Mouse (Mus musculus): ENCODE results near the gene C2cd4c. TPM values are rescaled to one million over a fixed set of nuclear protein-coding genes. Genes with fewer than 3 reads are reported as not detected.

C2cd4c gene
- polyA plus RNA-seq, 1 experiment, result not detected

DNA sequence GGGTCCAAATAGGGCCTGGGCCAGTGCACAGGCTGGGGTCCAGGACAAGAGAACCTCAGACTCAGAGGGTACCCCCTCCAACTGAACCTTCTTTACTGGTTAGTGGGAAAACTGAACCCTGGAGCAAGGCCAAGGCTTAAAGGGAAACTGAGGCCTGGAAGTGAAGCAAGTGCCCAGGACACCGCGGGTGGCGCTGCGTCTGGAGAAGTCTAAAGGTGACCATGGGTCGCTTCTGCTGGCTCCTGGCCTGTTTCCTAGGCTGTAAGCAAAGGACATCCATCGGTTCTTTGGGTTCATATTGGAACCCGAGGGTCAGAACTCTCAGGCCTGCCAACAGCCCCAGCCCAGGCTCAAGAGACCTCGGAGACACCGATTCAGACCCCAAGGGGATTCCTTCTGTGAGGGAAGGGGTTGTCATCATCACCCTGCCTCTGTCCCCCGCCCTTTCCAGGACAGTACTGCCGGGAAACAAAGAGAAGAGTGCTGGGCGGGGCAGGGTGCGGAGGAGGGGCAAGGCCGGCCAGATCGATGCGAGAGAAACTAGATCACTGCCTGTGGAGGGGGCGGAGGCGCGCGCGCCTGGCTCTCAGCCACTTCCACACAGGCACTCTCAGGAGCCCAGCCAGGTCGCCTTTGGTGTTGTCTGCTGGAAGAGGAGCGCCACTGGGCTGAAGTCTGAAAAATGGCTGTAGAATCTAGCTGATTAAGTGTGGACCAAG is 24.8 kb upstream of the C2cd4c start:
- 13% methylated on average over 23 of the region's 23 CpGs for WGBS
- H3K4me3 ChIP-seq (replicated peaks; ENCODE audit: control insufficient read depth, low read depth, low read length), result no peak overlapping the region
- no peak overlapping the region for H3K27ac ChIP-seq (ENCODE audit: control insufficient read depth, insufficient read depth, low read depth, low read length, poor library complexity)
- TF ChIP-seq POLR2A (IDR thresholded peaks at IDR 0.05; ENCODE audit: borderline replicate concordance, control insufficient read depth, low read depth, low read length), result no peak
- TF ChIP-seq CTCF (IDR thresholded peaks at IDR 0.05; ENCODE audit: control insufficient read depth, insufficient read depth, low read length), result no peak
- no peaks in the 10 kb centered on the region for H3K4me1 ChIP-seq (ENCODE audit: control insufficient read depth, insufficient read depth, low read length)

DNA sequence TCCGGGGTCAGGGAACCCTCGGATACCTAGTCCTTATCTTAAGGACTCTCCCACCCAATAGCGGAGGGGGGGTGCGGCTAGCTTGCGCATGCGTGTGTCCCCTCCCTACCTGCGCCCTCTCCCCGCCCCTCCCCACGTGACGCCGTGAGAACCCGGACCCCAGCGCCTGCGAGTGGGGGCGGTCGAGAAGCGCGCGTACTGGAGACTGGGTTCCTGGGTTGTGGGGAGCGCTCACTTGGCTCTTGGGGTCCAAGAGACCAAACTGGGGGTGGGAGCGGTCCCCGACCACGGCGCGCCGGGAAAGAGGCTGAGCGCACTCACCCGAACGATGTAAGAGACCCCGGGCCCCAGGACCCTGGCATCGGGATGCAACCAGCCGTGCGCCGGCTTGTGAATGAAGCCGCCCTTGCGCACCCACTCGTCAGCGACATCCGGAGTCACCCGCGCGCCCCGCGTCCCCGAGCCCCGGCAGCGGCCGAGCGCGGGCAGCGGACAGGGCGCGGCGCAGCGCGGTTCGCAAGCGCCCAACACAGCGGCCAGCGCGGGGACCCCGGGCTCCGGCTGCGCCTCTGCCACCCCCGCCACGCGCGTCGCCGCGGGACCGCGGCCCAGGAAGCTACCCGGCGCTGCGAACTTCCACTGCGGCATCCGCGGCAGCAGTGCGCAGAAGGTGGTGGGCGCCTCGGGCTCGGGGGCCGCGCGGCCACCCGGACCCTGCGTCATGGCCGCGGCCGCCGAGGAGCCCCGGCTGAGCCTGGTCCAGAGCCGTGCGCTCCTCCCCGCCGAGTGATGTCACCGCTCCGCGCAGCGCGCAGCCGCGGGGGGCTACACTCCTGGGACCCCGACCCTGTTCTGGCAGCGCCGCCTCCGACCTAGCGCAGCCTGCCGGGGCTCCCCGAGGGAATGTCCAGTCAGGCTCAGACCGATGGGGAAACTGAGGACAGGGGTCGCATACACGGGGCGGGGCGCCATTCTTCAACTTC is 23.6 kb upstream of the C2cd4c start, which contains the start of gene Shc2:
Gene Shc2 (minus strand): TSS at position 791 of the 983 bp plus-strand sequence.
- Histone ChIP-seq H3K4me3 (replicated peaks; ENCODE audit: control insufficient read depth, low read depth, low read length) (no peak within 1 kb of the TSS), H3K27ac (ENCODE audit: control insufficient read depth, insufficient read depth, low read depth, low read length, poor library complexity) (no peak within 1 kb of the TSS), H3K4me1 (ENCODE audit: control insufficient read depth, insufficient read depth, low read length) (no peaks in the 10 kb centered on the region)
- no peak for TF ChIP-seq POLR2A (IDR thresholded peaks at IDR 0.05; ENCODE audit: borderline replicate concordance, control insufficient read depth, low read depth, low read length)
- TF ChIP-seq CTCF (IDR thresholded peaks at IDR 0.05; ENCODE audit: control insufficient read depth, insufficient read depth, low read length), result no peak
- WGBS, result 2% methylated on average over 116 of the region's 116 CpGs

- no peak for TF ChIP-seq POLR2A (IDR thresholded peaks at IDR 0.05; ENCODE audit: borderline replicate concordance, control insufficient read depth, low read depth, low read length)
- no peak for TF ChIP-seq CTCF (IDR thresholded peaks at IDR 0.05; ENCODE audit: control insufficient read depth, insufficient read depth, low read length)
- 76% methylated on average over 8 of the region's 8 CpGs for WGBS
These were observed 22.5 kb upstream of the C2cd4c start for GRCm38 (mm10) chr10:79636287-79636686.

DNA sequence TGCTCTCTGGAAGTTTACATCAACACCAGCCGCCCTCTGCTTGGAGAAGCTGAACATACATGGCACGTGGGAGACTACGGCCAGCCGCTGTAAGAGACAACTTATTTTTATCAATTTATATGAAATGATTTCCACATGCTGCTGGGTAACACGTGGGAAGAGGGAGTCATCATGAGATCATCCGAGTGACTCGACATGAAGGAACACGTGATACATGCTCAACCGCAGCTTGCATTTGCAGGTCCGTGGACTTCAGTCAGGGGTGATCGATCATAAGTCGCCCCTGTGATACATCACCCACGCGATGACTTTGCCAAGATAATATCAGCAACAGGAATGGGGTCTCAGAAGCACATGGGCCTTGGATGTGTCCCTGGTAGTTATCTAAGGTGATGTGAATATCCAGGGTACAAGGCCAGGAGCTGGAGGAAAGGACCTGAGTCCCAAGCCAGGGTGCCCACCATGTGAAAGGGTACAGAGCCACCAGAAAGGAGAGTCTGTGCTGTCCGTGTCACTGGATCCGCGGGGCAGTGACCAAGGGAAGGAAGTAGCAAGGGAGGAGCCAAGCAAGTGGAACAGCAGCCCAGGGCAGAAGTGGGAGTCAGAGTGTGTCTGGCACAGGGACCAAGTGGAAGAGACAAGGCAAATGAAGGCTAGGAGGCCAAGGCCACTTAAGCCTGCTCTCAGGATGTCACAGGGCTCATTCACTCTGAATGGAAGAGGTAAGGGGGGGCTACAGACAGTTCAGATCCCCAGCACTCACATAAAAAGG is 19.4 kb upstream of the C2cd4c start:
- WGBS, result 64% methylated on average over 17 of the region's 17 CpGs
- H3K4me1 ChIP-seq (ENCODE audit: control insufficient read depth, insufficient read depth, low read length), result no peaks in the 10 kb centered on the region
- no peak overlapping the region for H3K27ac ChIP-seq (ENCODE audit: control insufficient read depth, insufficient read depth, low read depth, low read length, poor library complexity)
- H3K4me3 ChIP-seq (replicated peaks; ENCODE audit: control insufficient read depth, low read depth, low read length), result no peak overlapping the region
- no peak for TF ChIP-seq POLR2A (IDR thresholded peaks at IDR 0.05; ENCODE audit: borderline replicate concordance, control insufficient read depth, low read depth, low read length)
- no peak for TF ChIP-seq CTCF (IDR thresholded peaks at IDR 0.05; ENCODE audit: control insufficient read depth, insufficient read depth, low read length)

More at GRCm38 (mm10) chr10:79636287-79636686, 22.5 kb upstream of the C2cd4c start:
- no peak overlapping the region for H3K4me3 ChIP-seq (replicated peaks; ENCODE audit: control insufficient read depth, low read depth, low read length)
- H3K4me1 ChIP-seq (ENCODE audit: control insufficient read depth, insufficient read depth, low read length), result no peaks in the 10 kb centered on the region
- H3K27ac ChIP-seq (ENCODE audit: control insufficient read depth, insufficient read depth, low read depth, low read length, poor library complexity), result no peak overlapping the region

- no peak overlapping the region for H3K27ac ChIP-seq (ENCODE audit: control insufficient read depth, insufficient read depth, low read depth, low read length, poor library complexity)
- no peak for TF ChIP-seq CTCF (IDR thresholded peaks at IDR 0.05; ENCODE audit: control insufficient read depth, insufficient read depth, low read length)
- H3K4me1 ChIP-seq (ENCODE audit: control insufficient read depth, insufficient read depth, low read length), result no peaks in the 10 kb centered on the region
- WGBS, result 84% methylated on average over 4 of the region's 4 CpGs
- no peak overlapping the region for H3K4me3 ChIP-seq (replicated peaks; ENCODE audit: control insufficient read depth, low read depth, low read length)
These were observed 17.6 kb upstream of the C2cd4c start for GRCm38 (mm10) chr10:79631432-79631831.

DNA sequence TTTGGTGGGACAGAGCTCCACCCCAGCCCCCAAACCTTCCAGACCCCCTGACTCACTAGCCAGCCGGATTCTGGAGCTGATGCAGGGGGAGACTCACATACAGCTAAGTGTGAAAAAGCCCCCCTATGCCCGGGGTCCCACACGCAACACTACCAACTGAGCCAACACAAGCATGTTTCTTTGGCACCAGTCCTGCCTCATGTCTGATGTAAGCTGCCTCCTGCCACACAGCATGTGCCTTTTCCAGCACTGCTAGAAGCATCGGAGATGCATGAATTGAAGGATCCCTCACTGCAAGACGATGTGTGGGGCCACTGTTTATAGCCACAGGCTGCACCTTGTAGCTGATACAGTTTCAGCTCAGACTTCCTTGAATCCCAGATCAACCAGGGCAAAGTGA is 14.6 kb upstream of the C2cd4c start:
- no peak overlapping the region for H3K27ac ChIP-seq (ENCODE audit: control insufficient read depth, insufficient read depth, low read depth, low read length, poor library complexity)
- TF ChIP-seq CTCF (IDR thresholded peaks at IDR 0.05; ENCODE audit: control insufficient read depth, insufficient read depth, low read length), result no peak
- TF ChIP-seq POLR2A (IDR thresholded peaks at IDR 0.05; ENCODE audit: borderline replicate concordance, control insufficient read depth, low read depth, low read length), result no peak
- 70% methylated on average over 5 of the region's 5 CpGs for WGBS
- no peak overlapping the region for H3K4me3 ChIP-seq (replicated peaks; ENCODE audit: control insufficient read depth, low read depth, low read length)
- H3K4me1 ChIP-seq (ENCODE audit: control insufficient read depth, insufficient read depth, low read length), result no peaks in the 10 kb centered on the region

GRCm38 (mm10) chr10:79626156-79626555 is 12.3 kb upstream of the C2cd4c start:
- H3K27ac ChIP-seq (ENCODE audit: control insufficient read depth, insufficient read depth, low read depth, low read length, poor library complexity), result no peak overlapping the region

More at GRCm38 (mm10) chr10:79626156-79626555, 12.3 kb upstream of the C2cd4c start:
- no peaks in the 10 kb centered on the region for H3K4me1 ChIP-seq (ENCODE audit: control insufficient read depth, insufficient read depth, low read length)
- WGBS, result 72% methylated on average over 10 of the region's 10 CpGs
- no peak for TF ChIP-seq CTCF (IDR thresholded peaks at IDR 0.05; ENCODE audit: control insufficient read depth, insufficient read depth, low read length)
- TF ChIP-seq POLR2A (IDR thresholded peaks at IDR 0.05; ENCODE audit: borderline replicate concordance, control insufficient read depth, low read depth, low read length), result no peak
- no peak overlapping the region for H3K4me3 ChIP-seq (replicated peaks; ENCODE audit: control insufficient read depth, low read depth, low read length)
